Mouse (Mus musculus) small intestine, adult 2 months (tissue): ENCODE measurements around the gene Rragc.

Experiments used
- CTCF ChIP-seq: fragments of 200-500 bp; IDR thresholded peaks from 2 replicates; pipeline ENCODE4 v1.5.1; 2012; ENCODE audit warnings: low read depth, mild to moderate bottlenecking, control low read depth, inconsistent platforms, low read length, moderate library complexity, mixed read lengths; ENCODE audit not compliant: insufficient replicate concordance, insufficient read length; ENCODE audit errors: extremely low read depth
- POLR2A ChIP-seq: fragments of 200-500 bp; IDR thresholded peaks from 2 replicates; pipeline ENCODE4 v1.6.1; 2012; ENCODE audit warnings: low read depth, mild to moderate bottlenecking, control low read depth, inconsistent platforms, low read length, moderate library complexity

DNA sequence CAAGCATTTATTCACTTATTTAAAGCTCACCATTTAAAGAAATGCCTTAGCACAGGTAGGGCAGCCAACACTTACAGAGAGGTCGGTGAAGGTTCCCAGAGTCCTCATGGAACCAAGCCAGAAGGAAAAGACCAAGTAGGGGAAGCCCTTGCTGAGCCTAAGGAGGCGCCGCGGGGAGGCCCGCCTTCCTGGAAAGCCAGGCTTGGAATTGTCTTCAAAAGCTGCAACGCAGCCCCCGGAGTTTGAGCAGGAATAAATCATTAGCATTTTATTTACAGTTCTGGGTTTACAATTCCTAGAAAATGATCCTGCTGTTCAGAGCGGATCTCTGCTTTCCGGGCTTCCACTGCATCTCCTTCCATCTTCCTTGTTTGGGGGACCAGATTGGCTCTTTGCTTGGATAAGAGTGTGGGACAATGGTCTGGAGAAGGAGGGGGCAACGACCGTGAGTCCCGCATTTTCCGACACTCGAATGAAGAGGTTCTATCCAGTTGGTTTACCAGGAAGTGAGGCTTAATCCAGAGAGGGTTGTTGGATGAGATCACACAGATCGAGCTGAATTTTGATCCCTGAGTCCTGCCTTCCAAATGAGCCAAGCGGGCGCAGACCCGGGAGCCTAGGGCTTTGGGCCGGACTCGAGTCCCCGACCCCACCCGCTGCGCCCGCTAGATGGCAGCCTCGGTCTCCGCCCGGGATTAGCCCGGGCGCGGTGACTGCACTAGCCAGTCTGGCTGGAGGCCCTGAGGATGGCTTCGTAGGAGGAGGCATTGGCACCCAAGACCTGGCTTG, 39.7 kb downstream of the Rragc start:
- TF ChIP-seq CTCF (peak; percentile 62), POLR2A (no peak)
